ENCODE assay signal across 8 mouse cellular contexts in the genomic region with DNA sequence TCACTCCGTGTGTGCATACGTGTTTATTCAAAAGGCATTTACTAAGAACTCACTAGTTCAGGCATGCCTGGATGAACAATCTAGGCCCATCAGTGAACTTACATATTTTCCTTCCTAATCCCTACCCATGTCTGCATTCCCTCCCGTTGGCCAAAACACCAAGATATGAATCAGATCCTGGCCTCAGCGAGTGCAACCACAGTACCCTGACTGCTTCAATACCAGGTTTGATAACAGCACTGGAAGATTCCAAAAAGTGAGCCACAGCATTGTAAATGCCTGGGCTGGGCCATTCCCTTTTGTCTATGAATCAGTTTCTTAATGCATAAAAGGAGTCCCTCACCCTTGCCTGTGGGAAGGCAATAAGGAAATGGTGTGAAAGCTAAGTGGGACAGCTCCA. TPM values are rescaled to one million over a fixed set of nuclear protein-coding genes. Genes with fewer than 3 reads are reported as not detected.
DNase-seq lines count a peak whose midpoint lies in the region; ATAC-seq lines count a peak whose summit lies in the region.

No protein-coding gene starts in this region.

- H3K4me1 ChIP-seq in heart, embryonic 16.5 days (ENCODE audit: control insufficient read depth, insufficient read depth, low read length): peaks cover 3% of the 10 kb centered on the region
- peaks cover 16% of the 10 kb centered on the region for H3K4me1 ChIP-seq in hindbrain, embryonic 10.5 days (replicated peaks)
- H3K4me1 ChIP-seq in midbrain, embryonic 11.5 days (ENCODE audit: control insufficient read depth, insufficient read depth, low read length): peaks cover 7% of the 10 kb centered on the region; the same call in 1 of the 2 replicates

- DNase-seq in heart, postnatal 10 days: no peak
- peak; percentile 21 for DNase-seq in Muller cell, postnatal 12 days (ENCODE audit: inconsistent ontology term)
- no peak for DNase-seq in hindbrain, embryonic 10.5 days (ENCODE audit: low spot score)
- DNase-seq in midbrain, embryonic 11.5 days (ENCODE audit: low spot score, missing footprints): no peak
- DNase-seq in T-cell, adult 2 months (ENCODE audit: low spot score): no peak
- no peak for DNase-seq in left cerebral cortex, postnatal 36 days (ENCODE audit: low spot score in 2 of 2)
- DNase-seq in frontal cortex, postnatal 10 days (ENCODE audit: low spot score in 2 of 2): no peak

- ATAC-seq in heart, embryonic 16.5 days (replicated peaks; ENCODE audit: extremely low read depth, insufficient read depth, low FRiP score): no peak
- ATAC-seq in midbrain, embryonic 11.5 days (ENCODE audit: low FRiP score): no peak

- intact Hi-C loops in heart, postnatal 10 days (cut with DNase I): no loop called here
- intact Hi-C loops in left cerebral cortex, postnatal 36 days (cut with DNase I): no loop called here

- peaks cover 24% of the 10 kb centered on the region for H3K27me3 ChIP-seq in heart, embryonic 16.5 days (ENCODE audit: control insufficient read depth, insufficient read depth, low read length)
- peaks cover 47% of the 10 kb centered on the region for H3K27me3 ChIP-seq in hindbrain, embryonic 10.5 days (ENCODE audit: insufficient read depth, poor library complexity, severe bottlenecking)
- peaks cover 23% of the 10 kb centered on the region for H3K27me3 ChIP-seq in midbrain, embryonic 11.5 days (ENCODE audit: control insufficient read depth, insufficient read depth, low read length)

- H3K4me2 ChIP-seq in heart, embryonic 16.5 days (ENCODE audit: low read depth, low read length): peak overlapping the region; percentile 99
- peak overlapping the region; percentile 94 for H3K4me2 ChIP-seq in midbrain, embryonic 11.5 days

- H3K4me3 ChIP-seq in heart, embryonic 16.5 days (ENCODE audit: low read length): peak overlapping the region; percentile 83
- peak overlapping the region; percentile 82 for H3K4me3 ChIP-seq in hindbrain, embryonic 10.5 days
- H3K4me3 ChIP-seq in midbrain, embryonic 11.5 days (ENCODE audit: low read depth, low read length): no peak overlapping the region

- no peaks in the 10 kb centered on the region for H3K36me3 ChIP-seq in heart, embryonic 16.5 days (ENCODE audit: control insufficient read depth, insufficient read depth)
- H3K36me3 ChIP-seq in hindbrain, embryonic 10.5 days: no peaks in the 10 kb centered on the region
- no peaks in the 10 kb centered on the region for H3K36me3 ChIP-seq in midbrain, embryonic 11.5 days (ENCODE audit: control insufficient read depth, insufficient read depth, low read length)

- no peak overlapping the region; the same call in 1 of the 2 replicates for H3K9ac ChIP-seq in heart, embryonic 16.5 days (ENCODE audit: low read length)
- no peak overlapping the region for H3K9ac ChIP-seq in midbrain, embryonic 11.5 days (ENCODE audit: low read length)

- no peak overlapping the region for H3K27ac ChIP-seq in heart, embryonic 16.5 days (ENCODE audit: low read length)
- H3K27ac ChIP-seq in hindbrain, embryonic 10.5 days: no peak overlapping the region
- no peak overlapping the region for H3K27ac ChIP-seq in midbrain, embryonic 11.5 days (ENCODE audit: low read depth, low read length)

- 50% methylated on average over 4 of the region's 4 CpGs for WGBS in heart, embryonic 16.5 days
- WGBS in hindbrain, embryonic 10.5 days: 60% methylated on average over 4 of the region's 4 CpGs
- 62% methylated on average over 4 of the region's 4 CpGs for WGBS in midbrain, embryonic 11.5 days

- H3K9me3 ChIP-seq in heart, embryonic 16.5 days (replicated peaks; ENCODE audit: control insufficient read depth, low read length): no peaks in the 10 kb centered on the region
- no peaks in the 10 kb centered on the region for H3K9me3 ChIP-seq in hindbrain, embryonic 10.5 days
- H3K9me3 ChIP-seq in midbrain, embryonic 11.5 days (ENCODE audit: control insufficient read depth, low read length): no peaks in the 10 kb centered on the region

RNA-seq across cellular contexts. Expression of a gene that starts 0.8 kb away (rescaled TPM):
- polyA plus RNA-seq in heart, embryonic 16.5 days (2015; fragmentation: Nextera tagmentation; extraction: Ambion mirVana): 0.80 and 1.1 TPM in 2 replicates
- 1 to 10 TPM; 3.0 TPM for total RNA-seq in heart, postnatal 10 days (2021)
- 1.2 and 2.0 TPM in 2 replicates for polyA plus RNA-seq in hindbrain, embryonic 10.5 days (2016; fragmentation: Nextera tagmentation; extraction: Ambion mirVana)
- 0.43 and 0.60 TPM in 2 replicates for polyA plus RNA-seq in midbrain, embryonic 11.5 days (2014; fragmentation: Nextera tagmentation; extraction: Ambion mirVana)
- total RNA-seq in left cerebral cortex, postnatal 36 days (2021): 1 to 10 TPM; 2.7 to 3.8 TPM

RNA-seq across cellular contexts. Expression of a gene that starts 47.2 kb away (rescaled TPM):
- polyA plus RNA-seq in heart, embryonic 16.5 days (2015; fragmentation: Nextera tagmentation; extraction: Ambion mirVana): 3.6 and 7.1 TPM in 2 replicates
- total RNA-seq in heart, postnatal 10 days (2021): under 1 TPM; 0.27 to 0.43 TPM
- 5.9 and 10.8 TPM in 2 replicates for polyA plus RNA-seq in hindbrain, embryonic 10.5 days (2016; fragmentation: Nextera tagmentation; extraction: Ambion mirVana)
- 2.2 TPM in 2 replicates for polyA plus RNA-seq in midbrain, embryonic 11.5 days (2014; fragmentation: Nextera tagmentation; extraction: Ambion mirVana)
- 10 to 100 TPM; 27.2 to 29.4 TPM for total RNA-seq in left cerebral cortex, postnatal 36 days (2021)
